Mouse (Mus musculus) spleen, adult 2 months (tissue): ENCODE measurements around the gene B3gnt6.

Source experiments
- CTCF ChIP-seq: fragments of 200-500 bp; IDR thresholded peaks from 2 replicates; pipeline ENCODE4 v1.5.1; 2011; ENCODE audit warnings: mild to moderate bottlenecking, inconsistent platforms; ENCODE audit not compliant: insufficient read depth, insufficient read length, insufficient replicate concordance; ENCODE audit errors: extremely low read depth
- POLR2A ChIP-seq: fragments of 200-500 bp; IDR thresholded peaks from 2 replicates; pipeline ENCODE4 v1.6.1; 2011; ENCODE audit warnings: low read depth, low read length, inconsistent platforms

DNA sequence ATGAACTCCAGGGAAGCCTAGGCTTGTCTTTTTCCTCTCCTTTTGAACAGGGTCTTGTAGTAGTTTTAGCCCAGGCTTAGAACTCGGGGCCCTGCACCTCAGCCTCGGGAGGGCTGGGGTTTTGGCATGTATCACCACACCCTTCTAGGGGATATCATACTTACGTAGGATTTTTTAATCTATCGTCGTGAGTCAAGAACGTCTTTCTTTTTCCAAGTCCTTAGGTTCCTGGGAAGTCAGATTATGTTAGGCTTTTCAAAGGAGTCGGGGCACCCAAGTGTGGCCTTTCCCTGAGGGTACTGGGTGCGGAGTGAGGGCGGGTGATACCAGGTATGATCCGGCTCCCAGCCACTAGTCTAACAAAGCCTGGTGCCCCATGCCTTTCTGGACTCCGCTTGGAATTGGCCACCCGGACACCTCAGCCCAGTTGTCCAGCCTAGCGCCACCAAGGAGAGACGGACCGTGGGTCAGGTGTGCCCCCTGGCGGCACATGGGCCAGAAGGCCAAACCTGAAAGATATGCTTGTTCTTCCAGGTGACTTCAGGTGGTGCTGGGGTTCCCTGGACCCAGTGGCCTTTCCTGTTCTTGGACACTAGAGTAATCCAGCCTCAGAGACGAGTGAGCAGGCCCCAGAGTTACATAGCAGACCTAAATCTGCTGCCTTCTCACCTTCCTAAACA lies 7.6 kb downstream of the B3gnt6 start:
- TF ChIP-seq CTCF (peak; percentile 54; the same call in 1 of the 2 replicates), POLR2A (no peak)
